Mouse (Mus musculus): Measurements from ENCODE around the gene Nkiras2. TPM values are rescaled to one million over a fixed set of nuclear protein-coding genes. Genes with fewer than 3 reads are reported as not detected.

Nkiras2 gene
- polyA plus RNA-seq, 1 experiment from 2014 or later = 63.1 TPM

- 74% methylated on average over 4 of the region's 4 CpGs for WGBS
- no peak overlapping the region for H3K27ac ChIP-seq (ENCODE audit: low read length)
- no peaks in the 10 kb centered on the region for H3K27me3 ChIP-seq (ENCODE audit: control insufficient read depth, insufficient read depth, low read length)
- no peak for ATAC-seq (ENCODE audit: insufficient number of reproducible peaks, insufficient read depth, low FRiP score, low read depth)
- H3K4me3 ChIP-seq (ENCODE audit: low read depth, low read length) = no peak overlapping the region
- peaks cover 3% of the 10 kb centered on the region; the same call in 1 of the 2 replicates for H3K4me1 ChIP-seq (ENCODE audit: control insufficient read depth, insufficient read depth, low read length)
- H3K9me3 ChIP-seq (ENCODE audit: control insufficient read depth, low read depth, low read length) = no peaks in the 10 kb centered on the region
- no peak overlapping the region for H3K4me2 ChIP-seq (replicated peaks; ENCODE audit: low read depth, low read length)
- H3K9ac ChIP-seq (replicated peaks; ENCODE audit: low read depth, low read length) = no peak overlapping the region
- peaks cover 27% of the 10 kb centered on the region for H3K36me3 ChIP-seq (ENCODE audit: control insufficient read depth, insufficient read depth, low read length)
Observed at GRCm38 (mm10) chr11:100604321-100605005, 14.6 kb upstream of the Nkiras2 start.

GRCm38 (mm10) chr11:100605451-100605850, 13.6 kb upstream of the Nkiras2 start:
- peaks cover 3% of the 10 kb centered on the region; the same call in 1 of the 2 replicates for H3K4me1 ChIP-seq (ENCODE audit: control insufficient read depth, insufficient read depth, low read length)
- no peak overlapping the region for H3K9ac ChIP-seq (replicated peaks; ENCODE audit: low read depth, low read length)
- H3K4me2 ChIP-seq (replicated peaks; ENCODE audit: low read depth, low read length) = no peak overlapping the region
- ATAC-seq (ENCODE audit: insufficient number of reproducible peaks, insufficient read depth, low FRiP score, low read depth) = no peak
- peaks cover 17% of the 10 kb centered on the region for H3K36me3 ChIP-seq (ENCODE audit: control insufficient read depth, insufficient read depth, low read length)
- H3K27ac ChIP-seq (ENCODE audit: low read length) = no peak overlapping the region
- H3K9me3 ChIP-seq (ENCODE audit: control insufficient read depth, low read depth, low read length) = no peaks in the 10 kb centered on the region
- WGBS = 89% methylated on average over 10 of the region's 10 CpGs
- H3K4me3 ChIP-seq (ENCODE audit: low read depth, low read length) = no peak overlapping the region
- H3K27me3 ChIP-seq (ENCODE audit: control insufficient read depth, insufficient read depth, low read length) = no peaks in the 10 kb centered on the region

GRCm38 (mm10) chr11:100607121-100607520, 11.9 kb upstream of the Nkiras2 start:
- WGBS = 86% methylated on average over 6 of the region's 6 CpGs
- no peak overlapping the region for H3K9ac ChIP-seq (replicated peaks; ENCODE audit: low read depth, low read length)
- H3K36me3 ChIP-seq (ENCODE audit: control insufficient read depth, insufficient read depth, low read length) = peaks cover 4% of the 10 kb centered on the region; the same call in 1 of the 2 replicates
- no peak for ATAC-seq (ENCODE audit: insufficient number of reproducible peaks, insufficient read depth, low FRiP score, low read depth)
- H3K27ac ChIP-seq (ENCODE audit: low read length) = no peak overlapping the region
- no peak overlapping the region for H3K4me3 ChIP-seq (ENCODE audit: low read depth, low read length)
- no peak overlapping the region for H3K4me2 ChIP-seq (replicated peaks; ENCODE audit: low read depth, low read length)
- H3K27me3 ChIP-seq (ENCODE audit: control insufficient read depth, insufficient read depth, low read length) = no peaks in the 10 kb centered on the region
- no peaks in the 10 kb centered on the region for H3K9me3 ChIP-seq (ENCODE audit: control insufficient read depth, low read depth, low read length)
- H3K4me1 ChIP-seq (ENCODE audit: control insufficient read depth, insufficient read depth, low read length) = peaks cover 3% of the 10 kb centered on the region; the same call in 1 of the 2 replicates

- no peaks in the 10 kb centered on the region for H3K27me3 ChIP-seq (ENCODE audit: control insufficient read depth, insufficient read depth, low read length)
- WGBS = 64% methylated on average over 4 of the region's 4 CpGs
- ATAC-seq (ENCODE audit: insufficient number of reproducible peaks, insufficient read depth, low FRiP score, low read depth) = no peak
- no peaks in the 10 kb centered on the region; the same call in 1 of the 2 replicates for H3K36me3 ChIP-seq (ENCODE audit: control insufficient read depth, insufficient read depth, low read length)
- peaks cover 3% of the 10 kb centered on the region; the same call in 1 of the 2 replicates for H3K4me1 ChIP-seq (ENCODE audit: control insufficient read depth, insufficient read depth, low read length)
- no peak overlapping the region for H3K27ac ChIP-seq (ENCODE audit: low read length)
- no peak overlapping the region for H3K4me2 ChIP-seq (replicated peaks; ENCODE audit: low read depth, low read length)
- no peak overlapping the region for H3K4me3 ChIP-seq (ENCODE audit: low read depth, low read length)
- no peak overlapping the region for H3K9ac ChIP-seq (replicated peaks; ENCODE audit: low read depth, low read length)
- no peaks in the 10 kb centered on the region for H3K9me3 ChIP-seq (ENCODE audit: control insufficient read depth, low read depth, low read length)
Observed at GRCm38 (mm10) chr11:100608796-100609195, 10.2 kb upstream of the Nkiras2 start.

- H3K27ac ChIP-seq (ENCODE audit: low read length) = no peak overlapping the region
Observed at GRCm38 (mm10) chr11:100609355-100609996, 9.6 kb upstream of the Nkiras2 start.

GRCm38 (mm10) chr11:100609997-100610680, 8.9 kb upstream of the Nkiras2 start:
- ATAC-seq (ENCODE audit: insufficient number of reproducible peaks, insufficient read depth, low FRiP score, low read depth) = no peak
- no peaks in the 10 kb centered on the region for H3K4me1 ChIP-seq (ENCODE audit: control insufficient read depth, insufficient read depth, low read length)
- no peak overlapping the region for H3K4me3 ChIP-seq (ENCODE audit: low read depth, low read length)
- no peaks in the 10 kb centered on the region for H3K9me3 ChIP-seq (ENCODE audit: control insufficient read depth, low read depth, low read length)
- no peaks in the 10 kb centered on the region for H3K27me3 ChIP-seq (ENCODE audit: control insufficient read depth, insufficient read depth, low read length)
- H3K9ac ChIP-seq (replicated peaks; ENCODE audit: low read depth, low read length) = no peak overlapping the region
- H3K36me3 ChIP-seq (ENCODE audit: control insufficient read depth, insufficient read depth, low read length) = no peaks in the 10 kb centered on the region; the same call in 1 of the 2 replicates
- no peak overlapping the region for H3K4me2 ChIP-seq (replicated peaks; ENCODE audit: low read depth, low read length)
- 76% methylated on average over 9 of the region's 9 CpGs for WGBS
- no peak overlapping the region for H3K27ac ChIP-seq (ENCODE audit: low read length)

More at GRCm38 (mm10) chr11:100609355-100609996, 9.6 kb upstream of the Nkiras2 start:
- Histone ChIP-seq H3K4me1 (ENCODE audit: control insufficient read depth, insufficient read depth, low read length) (peaks cover under 1% of the 10 kb centered on the region; the same call in 1 of the 2 replicates), H3K4me3 (ENCODE audit: low read depth, low read length) (no peak overlapping the region), H3K36me3 (ENCODE audit: control insufficient read depth, insufficient read depth, low read length) (no peaks in the 10 kb centered on the region; the same call in 1 of the 2 replicates), H3K9ac (replicated peaks; ENCODE audit: low read depth, low read length) (no peak overlapping the region), H3K27me3 (ENCODE audit: control insufficient read depth, insufficient read depth, low read length) (no peaks in the 10 kb centered on the region), H3K9me3 (ENCODE audit: control insufficient read depth, low read depth, low read length) (no peaks in the 10 kb centered on the region), H3K4me2 (replicated peaks; ENCODE audit: low read depth, low read length) (no peak overlapping the region)
- WGBS = 87% methylated on average over 5 of the region's 5 CpGs
- ATAC-seq (ENCODE audit: insufficient number of reproducible peaks, insufficient read depth, low FRiP score, low read depth) = no peak

GRCm38 (mm10) chr11:100611627-100612026, 7.4 kb upstream of the Nkiras2 start:
- Histone ChIP-seq H3K27ac (ENCODE audit: low read length) (no peak overlapping the region), H3K4me1 (ENCODE audit: control insufficient read depth, insufficient read depth, low read length) (no peaks in the 10 kb centered on the region), H3K9ac (replicated peaks; ENCODE audit: low read depth, low read length) (no peak overlapping the region), H3K9me3 (ENCODE audit: control insufficient read depth, low read depth, low read length) (no peaks in the 10 kb centered on the region), H3K27me3 (ENCODE audit: control insufficient read depth, insufficient read depth, low read length) (no peaks in the 10 kb centered on the region), H3K4me3 (ENCODE audit: low read depth, low read length) (no peak overlapping the region), H3K36me3 (ENCODE audit: control insufficient read depth, insufficient read depth, low read length) (no peaks in the 10 kb centered on the region; the same call in 1 of the 2 replicates), H3K4me2 (replicated peaks; ENCODE audit: low read depth, low read length) (no peak overlapping the region)
- no peak for ATAC-seq (ENCODE audit: insufficient number of reproducible peaks, insufficient read depth, low FRiP score, low read depth)
- WGBS = 81% methylated on average over 6 of the region's 6 CpGs

GRCm38 (mm10) chr11:100613241-100613640, 5.8 kb upstream of the Nkiras2 start:
- Histone ChIP-seq H3K4me1 (ENCODE audit: control insufficient read depth, insufficient read depth, low read length) (peaks cover 7% of the 10 kb centered on the region), H3K9ac (replicated peaks; ENCODE audit: low read depth, low read length) (no peak overlapping the region), H3K9me3 (ENCODE audit: control insufficient read depth, low read depth, low read length) (no peaks in the 10 kb centered on the region), H3K4me2 (replicated peaks; ENCODE audit: low read depth, low read length) (no peak overlapping the region; the same call in 1 of the 2 replicates), H3K4me3 (ENCODE audit: low read depth, low read length) (no peak overlapping the region), H3K36me3 (ENCODE audit: control insufficient read depth, insufficient read depth, low read length) (no peaks in the 10 kb centered on the region; the same call in 1 of the 2 replicates), H3K27ac (ENCODE audit: low read length) (no peak overlapping the region), H3K27me3 (ENCODE audit: control insufficient read depth, insufficient read depth, low read length) (no peaks in the 10 kb centered on the region)
- WGBS = 88% methylated on average over 3 of the region's 3 CpGs
- ATAC-seq (ENCODE audit: insufficient number of reproducible peaks, insufficient read depth, low FRiP score, low read depth) = no peak

Data from stomach, embryonic 14.5 days (tissue).